Mouse (Mus musculus) stomach, embryonic 14.5 days (tissue): Measurements from ENCODE around the gene Msantd3. TPM values are rescaled to one million over a fixed set of nuclear protein-coding genes. Genes with fewer than 3 reads are reported as not detected.

Source experiments
- ATAC-seq: fragments of 200-750 bp; cut with Nextera tagmentation; 2 replicates; pipeline ENCODE4 v1.8.0; 2017; ENCODE audit warnings: low read depth, moderate TSS enrichment; ENCODE audit not compliant: insufficient number of reproducible peaks, insufficient read depth, low FRiP score
- H3K27ac ChIP-seq: fragments of 300-500 bp; sonication (generic); 2 replicates; pipeline ENCODE4 v1.5.1; 2014; ENCODE audit warnings: mild to moderate bottlenecking, low read length, moderate library complexity, mixed read lengths
- H3K27me3 ChIP-seq: fragments of 300-500 bp; sonication (generic); 2 replicates; pipeline ENCODE4 v1.6.1; 2014; ENCODE audit warnings: low read length, control low read depth, mixed read lengths; ENCODE audit not compliant: control insufficient read depth, insufficient read depth
- H3K36me3 ChIP-seq: fragments of 300-500 bp; sonication (generic); 2 replicates; pipeline ENCODE4 v1.6.1; 2014; ENCODE audit warnings: mild to moderate bottlenecking, control low read depth, low read length, moderate library complexity, mixed read lengths; ENCODE audit not compliant: control insufficient read depth, insufficient read depth
- H3K4me1 ChIP-seq: fragments of 300-500 bp; sonication (generic); 2 replicates; pipeline ENCODE4 v1.6.1; 2014; ENCODE audit warnings: low read length, control low read depth, mixed read lengths; ENCODE audit not compliant: control insufficient read depth, insufficient read depth
- H3K4me2 ChIP-seq: fragments of 300-500 bp; sonication (generic); replicated peaks from 2 replicates; pipeline ENCODE4 v1.6.1; 2014; ENCODE audit warnings: low read depth, low read length, control low read depth
- H3K4me3 ChIP-seq: fragments of 300-500 bp; sonication (generic); 2 replicates; pipeline ENCODE4 v1.5.1; 2014; ENCODE audit warnings: low read depth, low read length, control low read depth
- H3K9ac ChIP-seq: fragments of 300-500 bp; sonication (generic); replicated peaks from 2 replicates; pipeline ENCODE4 v1.6.1; 2014; ENCODE audit warnings: low read depth, mild to moderate bottlenecking, control low read depth, low read length, moderate library complexity, mixed read lengths
- H3K9me3 ChIP-seq: fragments of 300-500 bp; sonication (generic); 2 replicates; pipeline ENCODE4 v1.6.1; 2016; ENCODE audit warnings: low read depth, low read length, control low read depth; ENCODE audit not compliant: control insufficient read depth
- WGBS: fragments of 180-500 bp; shearing (Covaris S2); extraction: QIAGEN DNeasy Blood & Tissue Kit; methylation state at CpG from one replicate; pipeline ENCODE4 v1.1.7; 2014; 5-methylcytosine and 5-hydroxymethylcytosine counted together
- polyA plus RNA-seq: library from polyadenylated mRNA; unstranded; fragments of >200 nt; fragmentation: Nextera tagmentation; extraction: Ambion mirVana; gene quantifications from 2 replicates; pipeline ENCODE4 v1.2.1, GENCODE M21; 2014

Msantd3 gene
- polyA plus RNA-seq, 1 experiment from 2014 or later = 24.8 TPM

DNA sequence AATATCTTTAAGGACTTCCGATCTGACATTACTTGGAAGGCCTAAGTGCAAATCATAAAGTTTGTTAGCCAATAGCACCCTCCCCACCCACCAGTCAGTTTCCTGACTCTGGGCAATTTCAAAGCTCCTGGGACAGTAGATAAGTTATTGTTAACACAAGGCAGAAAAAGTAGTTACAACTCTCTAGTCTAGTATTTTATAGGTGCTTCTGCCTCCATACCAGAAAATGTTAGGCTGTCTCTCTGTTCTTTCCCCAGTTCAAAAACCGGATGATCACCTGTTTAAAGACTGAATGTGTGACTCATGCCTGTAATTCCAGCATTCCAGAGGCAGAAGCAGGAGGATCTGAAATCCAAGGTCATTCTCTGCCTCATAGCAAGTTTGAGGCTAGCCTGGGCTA, 1.2 kb upstream of the Msantd3 start:
- H3K27ac ChIP-seq = no peak overlapping the region
- H3K9me3 ChIP-seq = no peaks in the 10 kb centered on the region
- no peak overlapping the region for H3K4me2 ChIP-seq
- H3K27me3 ChIP-seq = no peaks in the 10 kb centered on the region
- no peaks in the 10 kb centered on the region for H3K36me3 ChIP-seq
- ATAC-seq = no peak
- H3K4me1 ChIP-seq = peaks cover 14% of the 10 kb centered on the region
- 92% methylated on average over 2 of the region's 2 CpGs for WGBS
- no peak overlapping the region for H3K9ac ChIP-seq
- no peak overlapping the region for H3K4me3 ChIP-seq

- Histone ChIP-seq H3K4me1 (peaks cover 14% of the 10 kb centered on the region), H3K9ac (peak overlapping the region; percentile 97), H3K4me2 (peak overlapping the region; percentile 74), H3K27me3 (no peaks in the 10 kb centered on the region), H3K36me3 (no peaks in the 10 kb centered on the region), H3K27ac (peak overlapping the region; percentile 77), H3K9me3 (no peaks in the 10 kb centered on the region), H3K4me3 (peak overlapping the region; percentile 83)
- WGBS = under 1% methylated on average over 38 of the region's 50 CpGs
- ATAC-seq = peak; percentile 66
Measured at GRCm38 (mm10) chr4:48540576-48541111, 909 bp downstream of the Msantd3 start.

GRCm38 (mm10) chr4:48541526-48542250, 2.0 kb downstream of the Msantd3 start:
- ATAC-seq = no peak
- 9% methylated on average over 15 of the region's 15 CpGs for WGBS
- Histone ChIP-seq H3K4me1 (peaks cover 18% of the 10 kb centered on the region), H3K4me2 (peak overlapping the region; percentile 74), H3K27ac (peak overlapping the region; percentile 13; the same call in 1 of the 2 replicates), H3K9ac (peak overlapping the region; percentile 97), H3K36me3 (no peaks in the 10 kb centered on the region), H3K4me3 (peak overlapping the region; percentile 83), H3K9me3 (no peaks in the 10 kb centered on the region), H3K27me3 (no peaks in the 10 kb centered on the region)

DNA sequence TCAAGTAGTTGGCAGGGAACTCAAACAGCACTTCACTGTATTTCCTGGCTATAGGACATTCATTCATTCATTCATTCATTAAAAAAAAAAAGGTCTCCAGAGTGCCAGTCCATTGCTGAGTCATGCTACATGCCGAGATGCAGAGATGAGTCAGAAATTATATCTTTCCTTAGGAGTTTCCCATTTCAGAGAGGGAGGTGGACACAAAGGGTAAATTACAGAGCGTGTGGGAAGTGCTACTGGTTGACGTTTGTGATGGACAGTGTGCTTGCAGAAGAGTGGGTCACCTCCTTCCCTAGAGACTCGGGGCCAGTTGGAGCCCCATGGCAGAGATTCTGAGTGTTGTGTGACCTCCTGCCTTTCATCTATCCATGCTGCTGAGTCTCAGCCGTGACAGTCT, 2.6 kb downstream of the Msantd3 start:
- H3K27ac ChIP-seq = no peak overlapping the region
- whole genome bisulfite sequencing = 26% methylated on average over 5 of the region's 5 CpGs
- H3K27me3 ChIP-seq = no peaks in the 10 kb centered on the region
- H3K4me3 ChIP-seq = no peak overlapping the region
- peak overlapping the region; percentile 97; the same call in 1 of the 2 replicates for H3K9ac ChIP-seq
- H3K36me3 ChIP-seq = no peaks in the 10 kb centered on the region
- ATAC-seq = no peak
- peak overlapping the region; percentile 74 for H3K4me2 ChIP-seq
- H3K9me3 ChIP-seq = no peaks in the 10 kb centered on the region
- H3K4me1 ChIP-seq = peaks cover 18% of the 10 kb centered on the region

DNA sequence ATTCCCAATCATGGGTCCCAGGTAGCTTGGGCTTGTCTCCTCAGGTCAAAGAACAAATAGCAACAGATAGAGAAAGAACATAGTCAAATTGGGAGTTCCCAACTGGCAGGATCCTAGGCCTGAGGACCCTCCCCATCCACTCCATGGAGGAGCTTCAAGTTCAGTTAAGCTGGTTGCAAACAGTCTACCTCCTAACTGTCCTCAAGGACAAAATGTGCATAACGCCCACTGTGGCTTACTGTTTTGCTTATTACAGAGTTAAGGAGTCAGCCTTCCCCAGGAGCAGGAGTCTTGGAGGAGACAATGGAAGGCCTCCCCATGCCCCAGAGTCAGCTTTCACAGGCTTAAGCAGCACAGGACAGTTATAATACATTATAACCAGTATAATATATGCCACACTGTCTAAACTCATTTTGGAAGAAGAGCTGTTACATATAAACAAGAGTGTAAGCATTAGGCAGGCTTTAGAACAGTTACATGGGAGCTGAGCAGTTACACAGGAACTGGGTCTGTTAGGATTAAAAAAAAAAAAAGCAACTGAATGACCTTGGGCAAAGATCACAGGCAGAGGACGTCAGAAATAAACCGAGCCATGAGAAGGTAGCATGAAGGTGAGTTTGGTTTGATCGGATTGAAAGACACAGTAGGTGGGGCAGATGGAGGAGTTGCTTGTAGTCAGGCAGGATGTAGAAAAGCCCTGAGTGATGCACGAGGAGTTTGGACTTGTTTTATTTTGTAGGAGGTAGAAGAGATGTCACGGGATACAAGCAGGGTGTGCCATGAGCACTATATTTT, 3.5 kb downstream of the Msantd3 start:
- Histone ChIP-seq H3K36me3 (no peaks in the 10 kb centered on the region), H3K4me3 (no peak overlapping the region), H3K9me3 (no peaks in the 10 kb centered on the region), H3K9ac (no peak overlapping the region), H3K4me2 (no peak overlapping the region), H3K4me1 (peaks cover 18% of the 10 kb centered on the region), H3K27me3 (no peaks in the 10 kb centered on the region), H3K27ac (no peak overlapping the region)
- WGBS = 59% methylated on average over 6 of the region's 6 CpGs
- ATAC-seq = no peak

GRCm38 (mm10) chr4:48544141-48544540, 4.4 kb downstream of the Msantd3 start:
- no peak overlapping the region for H3K27ac ChIP-seq
- peaks cover 18% of the 10 kb centered on the region for H3K4me1 ChIP-seq
- ATAC-seq = no peak
- no peak overlapping the region for H3K4me2 ChIP-seq
- H3K9me3 ChIP-seq = no peaks in the 10 kb centered on the region
- no peak overlapping the region for H3K9ac ChIP-seq
- 75% methylated on average over 8 of the region's 8 CpGs for WGBS
- no peaks in the 10 kb centered on the region for H3K27me3 ChIP-seq
- no peaks in the 10 kb centered on the region for H3K36me3 ChIP-seq
- no peak overlapping the region for H3K4me3 ChIP-seq

- H3K4me1 ChIP-seq = peaks cover 16% of the 10 kb centered on the region
Measured at GRCm38 (mm10) chr4:48545966-48546365, 6.2 kb downstream of the Msantd3 start.

DNA sequence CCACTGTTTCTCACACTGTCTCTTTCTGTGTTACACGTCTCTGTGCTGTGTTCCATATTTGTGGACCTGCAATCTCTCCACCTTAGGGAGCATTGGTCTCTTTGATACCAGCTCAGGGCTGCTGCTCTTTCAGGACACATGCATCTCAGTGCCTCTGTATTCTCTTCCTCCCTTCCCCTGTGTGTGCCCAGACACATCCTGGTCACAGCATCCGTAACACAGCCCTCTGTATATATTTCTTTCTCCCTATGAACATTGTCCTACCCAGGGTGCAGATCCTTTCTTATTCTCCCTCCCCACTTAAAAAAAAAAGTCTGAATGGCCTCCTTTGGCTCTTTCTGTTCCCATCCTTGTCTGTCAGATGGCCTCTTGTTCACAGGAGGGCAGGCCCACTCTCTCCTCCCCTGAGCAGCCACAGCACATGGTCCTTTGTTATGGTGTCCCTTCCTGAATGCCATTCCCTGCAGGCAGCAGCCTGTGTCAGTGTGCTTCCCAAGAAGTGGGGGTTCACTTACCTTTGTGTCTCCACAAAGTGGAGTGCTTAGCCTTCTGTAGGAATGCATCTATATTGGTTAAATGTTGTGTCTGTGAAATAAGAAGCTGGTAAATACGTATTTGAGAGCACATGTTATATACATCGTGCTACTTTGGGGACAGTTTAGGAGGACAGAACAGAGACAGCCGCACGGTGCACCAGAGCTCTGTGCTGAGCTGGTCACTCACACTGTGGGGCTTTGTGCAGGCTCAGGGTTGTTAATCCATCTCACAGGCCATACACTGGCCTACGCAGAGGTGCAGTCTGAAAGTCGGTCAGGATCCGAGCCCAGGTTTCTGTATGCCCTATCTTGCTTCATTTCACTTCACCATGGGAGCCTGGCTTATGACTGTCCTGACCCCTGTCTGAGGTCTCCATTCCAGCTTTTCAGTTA, 7.1 kb downstream of the Msantd3 start:
- H3K4me1 ChIP-seq = peaks cover 14% of the 10 kb centered on the region
- WGBS = 80% methylated on average over 9 of the region's 9 CpGs

More at GRCm38 (mm10) chr4:48545966-48546365, 6.2 kb downstream of the Msantd3 start:
- 53% methylated on average over 12 of the region's 12 CpGs for WGBS
- Histone ChIP-seq H3K4me3 (no peak overlapping the region), H3K4me2 (no peak overlapping the region), H3K9me3 (no peaks in the 10 kb centered on the region), H3K9ac (no peak overlapping the region), H3K36me3 (no peaks in the 10 kb centered on the region), H3K27me3 (no peaks in the 10 kb centered on the region), H3K27ac (no peak overlapping the region)
- no peak for ATAC-seq

More for the DNA sequence above, 7.1 kb downstream of the Msantd3 start:
- H3K9me3 ChIP-seq = no peaks in the 10 kb centered on the region
- H3K4me3 ChIP-seq = no peak overlapping the region
- H3K27ac ChIP-seq = no peak overlapping the region
- H3K36me3 ChIP-seq = no peaks in the 10 kb centered on the region
- no peaks in the 10 kb centered on the region for H3K27me3 ChIP-seq
- no peak for ATAC-seq
- no peak overlapping the region for H3K9ac ChIP-seq
- H3K4me2 ChIP-seq = no peak overlapping the region
